Mouse (Mus musculus) 3T3-L1 (cell line): ENCODE data around the gene Slc25a35.
"Not testable (repeated sequence)": the region's sequence is repeated elsewhere in the genome, so short reads cannot be mapped to it uniquely, and the experiment has no call there.

Experiments
- DNase-seq: peaks from one replicate; pipeline ENCODE4 v3.0.0-alpha.2; 2015; ENCODE audit warnings: low read depth, low spot score

Gene Slc25a35

DNA sequence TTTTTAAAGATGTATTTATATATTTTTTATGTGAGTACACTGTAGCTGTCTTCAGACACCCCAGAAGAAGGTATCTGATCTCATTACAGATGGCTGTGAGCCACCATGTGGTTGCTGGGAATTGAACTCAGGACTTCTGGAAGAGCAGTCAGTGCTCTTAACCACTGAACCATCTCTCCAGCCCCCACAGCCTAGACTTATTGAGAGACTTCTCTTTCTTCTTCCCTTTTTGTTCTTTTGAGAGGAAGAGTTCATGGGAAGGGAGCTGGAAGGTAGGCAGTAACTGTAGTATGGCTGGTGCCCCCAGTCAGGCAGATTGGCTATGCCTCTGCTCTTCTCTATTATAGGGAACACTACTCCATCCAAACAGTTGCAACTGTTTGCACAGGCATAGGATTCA lies 38.6 kb downstream of the Slc25a35 start:
- DNase-seq: not testable (repeated sequence)

DNA sequence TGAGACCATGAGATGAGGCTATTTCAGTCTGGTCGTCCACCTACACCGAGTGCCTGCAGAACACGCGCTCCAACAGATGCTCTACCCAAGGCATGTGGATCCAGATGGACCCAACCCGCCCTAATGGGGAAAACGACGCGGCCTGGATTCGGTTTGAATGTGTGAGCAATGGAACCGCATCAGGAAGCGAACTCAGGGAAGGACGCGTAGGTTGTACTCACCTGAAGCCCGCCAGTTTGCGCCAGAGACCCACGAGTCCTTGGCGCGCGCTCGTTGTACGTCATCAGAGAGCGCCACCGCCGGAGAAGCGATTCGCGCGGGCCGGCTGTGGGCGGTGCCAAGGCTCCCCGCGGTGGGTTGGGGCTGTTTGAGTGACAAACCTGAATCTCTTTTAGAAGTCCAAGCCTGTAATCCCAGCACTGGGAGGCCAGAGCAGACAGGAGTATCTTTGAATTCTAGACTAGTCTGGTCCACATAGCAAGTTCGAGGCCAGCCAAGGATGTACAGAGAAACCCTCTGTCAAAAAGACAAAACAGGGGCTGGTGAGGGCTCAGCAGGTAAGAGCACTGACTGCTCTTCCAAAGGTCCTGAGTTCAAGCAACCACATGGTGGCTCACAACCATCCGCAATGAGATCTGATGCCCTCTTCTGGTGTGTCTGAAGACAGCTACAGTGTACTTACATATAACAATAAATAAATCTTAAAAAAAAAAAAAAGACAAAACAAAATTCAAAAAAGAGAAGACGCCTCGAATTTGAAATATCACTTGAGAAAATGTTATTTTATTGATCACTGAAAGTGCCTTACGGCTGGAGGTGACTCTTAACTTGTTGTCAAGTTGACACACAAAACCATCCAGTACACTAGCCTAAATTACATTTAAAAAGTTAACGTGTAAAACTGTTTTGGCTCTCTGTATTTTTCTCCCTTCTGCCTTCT lies 40.5 kb downstream of the Slc25a35 start, which contains the start of gene Pfas:
Gene Pfas (minus strand): TSS at position 279 of the 940 bp plus-strand sequence.
- DNase-seq: peak; percentile 94

GRCm38 (mm10) chr11:69009508-69009907 lies 41.6 kb downstream of the Slc25a35 start:
- DNase-seq: no peak

GRCm38 (mm10) chr11:69010400-69011323 lies 42.7 kb downstream of the Slc25a35 start:
- DNase-seq: no peak

GRCm38 (mm10) chr11:69011445-69011844 lies 43.5 kb downstream of the Slc25a35 start:
- peak; percentile 17 for DNase-seq

DNA sequence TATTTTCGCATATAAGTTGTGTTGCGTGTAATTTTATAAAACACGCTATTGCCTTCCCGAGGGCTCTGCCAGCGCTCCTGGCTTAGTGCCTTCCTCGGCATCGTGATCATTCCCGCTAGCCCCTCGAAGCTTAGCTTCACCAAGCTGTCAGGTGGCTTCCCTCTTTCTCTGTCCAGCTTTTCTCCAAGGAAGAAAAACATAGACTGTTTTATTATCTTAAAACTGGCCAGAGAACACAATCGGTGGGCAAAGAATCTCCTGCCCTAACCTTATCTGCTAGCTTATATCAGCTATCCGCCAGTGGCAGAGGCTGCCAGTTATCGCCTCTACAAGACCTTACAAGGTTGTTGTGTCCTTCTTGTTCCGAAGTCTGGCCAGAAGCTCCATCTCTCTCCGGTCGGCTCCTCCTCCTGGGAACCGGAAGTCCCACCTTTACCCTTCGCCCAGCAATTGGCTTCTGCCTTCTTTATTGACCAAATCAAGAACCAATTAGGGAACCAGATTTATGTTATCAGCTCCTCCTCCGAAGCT lies 44.2 kb downstream of the Slc25a35 start:
- DNase-seq: peak; percentile 96

DNA sequence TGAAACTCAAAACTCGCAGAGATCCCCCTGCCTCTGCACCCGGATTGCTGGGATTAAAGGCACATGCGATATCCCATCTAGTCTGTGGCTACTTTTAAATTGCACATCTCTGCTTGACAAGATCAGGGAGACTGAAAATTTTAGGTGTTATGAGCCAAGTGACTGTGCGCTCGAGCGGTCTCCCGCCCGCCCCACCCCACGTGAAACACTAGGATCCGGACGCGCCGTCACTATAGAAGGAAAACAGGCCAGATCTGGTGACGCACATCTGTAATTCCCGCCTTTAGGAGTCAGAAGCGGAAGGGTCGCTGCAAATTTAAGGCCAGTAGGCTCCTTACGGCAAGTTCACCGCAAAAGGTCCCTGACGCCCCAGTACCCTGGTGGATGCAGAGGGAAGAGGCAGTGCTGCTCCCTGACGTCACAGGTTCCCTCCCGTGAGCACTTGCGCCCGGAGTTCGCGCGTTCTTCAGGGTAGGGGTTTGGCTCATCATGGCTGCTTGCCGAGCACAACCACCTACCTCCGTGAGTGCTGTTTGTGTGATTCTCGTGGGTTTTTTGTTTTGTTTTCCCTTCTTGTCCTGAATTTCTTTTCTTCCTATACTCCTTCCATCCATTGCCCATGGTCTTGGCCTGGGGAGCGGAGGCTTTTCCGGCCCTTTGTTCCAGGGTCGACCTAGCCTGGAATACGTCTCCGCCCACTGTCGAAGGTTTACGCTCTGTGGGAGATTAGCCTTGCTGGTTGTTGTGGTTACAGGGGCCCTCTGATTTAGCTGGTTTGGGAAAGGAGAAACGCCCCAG lies 47.9 kb downstream of the Slc25a35 start, which contains the start of gene Ctc1:
Gene Ctc1 (plus strand): TSS at position 268 of the 798 bp plus-strand sequence.
- DNase-seq: peak; percentile 98

DNA sequence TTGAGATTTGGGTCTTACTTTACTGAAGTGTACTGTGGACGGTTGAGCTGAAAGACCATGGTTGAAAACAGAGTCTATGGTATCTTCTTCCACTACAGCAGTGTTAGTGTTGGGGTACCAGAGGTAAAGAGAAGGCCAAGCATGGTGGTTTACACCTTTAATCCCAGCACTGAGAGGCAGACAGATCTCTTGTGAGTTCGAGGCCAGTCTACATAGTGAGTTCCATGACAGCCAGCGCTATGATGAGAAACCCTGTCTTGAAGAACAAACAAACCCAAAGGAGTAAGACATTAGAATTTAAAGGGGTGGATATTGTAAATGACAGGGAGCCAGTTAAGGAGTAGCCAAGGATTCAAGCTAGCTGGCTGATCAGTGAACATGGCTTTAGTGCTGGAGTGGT lies 48.8 kb downstream of the Slc25a35 start:
- DNase-seq: peak; percentile 15

GRCm38 (mm10) chr11:69020691-69021090 lies 52.8 kb downstream of the Slc25a35 start:
- DNase-seq: no peak
